Mouse (Mus musculus): ENCODE measurements at regions not wholly inside any gene's neighbourhood (a gene's known extent, or its start where the extent isn't known, plus 50 kb on each side); places are given as distances from the start of the nearest gene placed in this dataset.
"Not testable (repeated sequence)": the region's sequence is repeated elsewhere in the genome, so short reads cannot be mapped to it uniquely, and the experiment has no call there.

GRCm38 (mm10) chr5:25639187-25639586, 66.4 kb downstream of the Xrcc2 start:
- DNase-seq (ENCODE audit: low spot score in 2 of 2), result peak; percentile 77 to 79

GRCm38 (mm10) chr5:25638097-25638496, 67.5 kb downstream of the Xrcc2 start:
- DNase-seq (ENCODE audit: low spot score in 2 of 2), result no peak

- no peak for DNase-seq (ENCODE audit: low spot score in 2 of 2)
Measured at GRCm38 (mm10) chr5:25632861-25633535, 72.6 kb downstream of the Xrcc2 start.

GRCm38 (mm10) chr5:25629731-25630130, 75.9 kb downstream of the Xrcc2 start:
- no peak for DNase-seq (ENCODE audit: low spot score in 2 of 2)

DNA sequence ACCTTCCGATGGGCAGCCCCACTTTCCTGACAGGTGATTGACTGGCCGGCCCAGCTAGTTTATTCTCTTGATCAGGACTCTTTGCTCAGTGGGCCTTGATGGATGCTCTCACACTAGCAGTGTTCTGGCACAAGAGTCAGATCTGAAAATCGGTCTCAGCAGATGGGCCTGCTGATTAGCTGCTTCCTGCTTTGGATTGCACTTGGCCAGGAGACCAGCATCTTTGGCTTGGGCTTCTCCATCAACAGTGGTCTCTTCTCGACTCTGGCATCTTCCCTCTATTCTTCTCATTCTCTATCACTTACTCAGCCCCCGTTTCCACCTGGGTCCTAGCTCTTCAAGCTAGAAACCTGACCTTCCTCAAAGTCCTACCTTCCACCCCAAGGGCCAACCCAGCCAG, 77.1 kb downstream of the Xrcc2 start:
- no peak for DNase-seq (ENCODE audit: low spot score in 2 of 2)

DNA sequence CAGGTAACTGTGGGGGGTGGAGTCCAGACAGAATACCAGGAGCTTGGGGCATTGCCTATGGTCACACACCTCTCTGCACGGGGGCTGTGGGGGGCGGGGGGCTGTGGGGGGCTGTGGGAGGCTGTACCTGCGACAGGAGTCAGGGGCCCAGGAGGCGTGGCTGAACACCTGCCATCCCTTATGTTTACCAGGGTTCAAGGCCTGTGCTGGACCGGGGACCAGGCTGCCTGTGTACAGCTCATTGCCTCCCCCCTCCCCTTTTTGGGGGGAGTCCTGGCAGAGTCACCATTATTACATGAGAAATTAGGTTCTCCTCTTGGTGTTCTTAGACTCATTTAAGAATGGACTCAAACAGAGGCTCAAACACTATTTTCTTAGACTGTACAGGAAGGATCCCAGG, 78.5 kb downstream of the Xrcc2 start:
- no peak for DNase-seq (ENCODE audit: low spot score in 2 of 2)

DNA sequence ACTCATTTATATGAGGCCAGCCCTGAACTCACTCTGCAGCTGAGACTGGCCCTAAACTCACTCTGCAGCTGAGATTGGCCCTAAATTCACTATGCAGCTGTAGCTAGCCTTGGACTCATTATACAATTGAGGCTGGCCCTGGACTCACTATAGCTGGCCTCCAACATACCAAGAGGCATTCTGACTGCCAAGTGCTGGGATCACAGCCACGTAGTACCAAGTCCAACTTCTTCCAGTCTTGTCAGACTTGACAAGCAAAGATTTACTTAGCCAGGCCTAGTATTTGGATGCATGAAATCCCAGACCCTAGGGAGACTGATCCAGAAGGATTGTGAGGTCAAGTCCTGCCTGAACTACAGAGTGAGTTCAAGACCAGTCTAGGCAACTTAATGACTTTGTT, 81.6 kb downstream of the Xrcc2 start:
- peak in 1 of 2 experiments; percentile 49 for DNase-seq (ENCODE audit: low spot score in 2 of 2)

GRCm38 (mm10) chr5:25619872-25620271, 85.8 kb downstream of the Xrcc2 start:
- no peak for DNase-seq (ENCODE audit: low spot score in 2 of 2)

GRCm38 (mm10) chr5:25619337-25619736, 86.3 kb downstream of the Xrcc2 start:
- not testable (repeated sequence) for DNase-seq (ENCODE audit: low spot score in 2 of 2)

DNA sequence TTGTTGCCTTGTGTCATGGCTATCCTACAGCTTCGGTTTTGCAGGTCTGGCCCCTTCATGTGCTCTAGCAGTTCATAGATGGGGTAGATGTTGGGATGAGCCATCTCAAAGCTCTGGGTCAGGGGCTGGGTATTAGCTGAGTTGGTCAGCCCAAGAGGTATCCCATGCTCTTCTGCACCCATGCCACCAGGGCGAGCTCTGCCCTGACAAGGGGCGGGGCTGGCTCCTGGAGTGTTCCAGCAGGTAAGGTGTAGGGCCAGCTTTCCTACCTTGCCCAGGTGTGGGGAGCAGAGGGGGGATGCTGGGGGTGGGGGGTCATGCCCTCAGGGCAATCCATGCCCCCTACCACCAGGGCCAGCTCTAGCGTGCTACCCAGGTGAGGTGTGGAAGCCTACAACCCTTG, 91.0 kb downstream of the Xrcc2 start:
- no peak for DNase-seq (ENCODE audit: low spot score in 2 of 2)

DNA sequence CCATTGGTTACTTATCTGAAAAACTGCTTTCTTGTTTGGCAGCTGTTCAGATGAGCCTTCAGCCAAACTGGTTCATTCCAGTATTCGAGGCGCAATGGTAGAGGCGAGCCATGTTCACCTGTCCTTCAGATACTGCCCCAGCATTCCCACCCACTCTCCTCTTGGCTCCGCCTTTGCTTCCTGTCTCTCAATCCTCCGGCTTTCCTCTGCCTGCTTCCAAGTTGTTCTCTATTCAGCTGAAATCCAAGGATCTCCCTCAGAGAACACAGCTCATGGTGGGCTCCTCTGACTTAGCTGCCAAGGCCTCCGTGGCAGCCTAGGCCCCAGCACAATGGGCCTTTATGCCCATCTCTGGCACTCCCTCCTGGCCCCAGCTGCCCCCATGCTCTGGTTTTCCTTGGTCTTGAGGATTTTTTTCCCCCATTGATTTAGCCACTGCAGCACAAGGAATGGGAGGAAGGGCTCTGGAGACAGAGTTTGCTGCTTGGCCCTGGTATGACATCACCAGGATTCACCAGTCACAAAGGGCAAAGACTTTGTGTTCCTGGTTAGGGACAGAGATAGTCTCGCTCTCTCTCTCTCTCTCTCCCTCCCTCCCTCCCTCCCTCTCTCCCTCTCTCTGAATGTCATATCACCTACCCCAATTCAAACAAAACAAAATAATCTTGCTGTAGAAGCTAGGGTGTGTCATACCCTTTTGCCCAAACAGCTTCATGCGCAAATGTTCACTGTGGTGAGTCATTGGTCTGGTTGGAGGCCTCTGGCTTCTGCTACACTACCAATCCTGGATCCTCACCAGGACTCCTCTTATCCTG, 91.6 kb downstream of the Xrcc2 start:
- DNase-seq (ENCODE audit: low spot score in 2 of 2), result peak; percentile 78 to 88

DNA sequence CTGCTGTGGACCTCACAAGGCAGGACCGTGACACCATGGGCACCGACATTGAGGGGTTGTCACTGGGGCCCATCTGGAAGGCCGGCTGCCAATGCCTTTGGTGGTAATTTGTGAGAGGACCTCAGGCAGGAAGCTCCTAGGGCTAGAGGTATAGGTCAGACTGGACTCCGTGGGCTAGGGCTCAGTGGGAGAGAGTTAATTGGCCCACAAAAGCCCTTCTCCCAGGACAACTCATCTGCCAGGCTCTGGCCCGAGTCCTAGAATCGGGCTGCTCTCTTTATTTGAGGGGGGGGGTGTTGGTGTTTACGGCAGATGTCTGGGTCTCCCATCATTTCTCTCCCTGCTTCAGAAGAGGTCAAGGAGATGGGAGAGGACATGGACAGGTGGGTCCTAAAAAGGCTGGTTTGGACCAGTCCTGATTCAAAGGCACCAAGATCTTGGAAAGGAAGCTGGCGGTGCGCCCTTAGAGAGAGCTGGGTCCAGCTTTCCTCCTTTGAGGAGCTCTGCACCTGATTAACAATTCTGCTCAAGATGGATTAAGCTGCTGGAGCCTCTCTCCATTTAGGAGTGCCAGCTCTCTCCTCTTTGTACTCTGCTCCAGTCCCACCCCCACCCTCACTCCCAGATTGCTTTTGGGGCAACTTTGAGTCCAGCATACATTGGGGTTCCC, 93.5 kb downstream of the Xrcc2 start:
- peak; percentile 74 for DNase-seq (ENCODE audit: low spot score in 2 of 2)

DNA sequence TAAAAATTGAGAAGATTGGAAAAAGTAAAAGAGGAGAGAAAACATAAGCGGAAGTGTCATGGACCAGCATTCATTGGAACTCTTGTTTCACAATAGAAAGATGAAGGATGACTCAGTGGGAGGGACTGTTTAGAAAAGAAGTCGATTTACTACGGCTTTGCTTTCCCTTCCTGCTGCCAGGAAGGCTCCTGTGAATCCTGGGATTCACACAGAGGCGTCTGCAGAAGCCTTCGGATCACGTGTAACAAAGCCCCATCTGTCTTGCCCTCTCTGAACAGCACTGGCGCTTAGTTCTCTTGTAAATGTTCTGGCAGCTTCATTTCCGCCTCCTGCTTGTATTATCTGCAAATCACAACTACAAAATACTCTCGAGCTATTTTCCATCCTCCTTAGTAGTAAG, 94.0 kb downstream of the Cct8l1 start:
- DNase-seq (ENCODE audit: low spot score in 2 of 2), result peak; percentile 71 to 84

GRCm38 (mm10) chr5:25602123-25602522, 86.3 kb downstream of the Cct8l1 start:
- DNase-seq (ENCODE audit: low spot score in 2 of 2), result no peak

DNA sequence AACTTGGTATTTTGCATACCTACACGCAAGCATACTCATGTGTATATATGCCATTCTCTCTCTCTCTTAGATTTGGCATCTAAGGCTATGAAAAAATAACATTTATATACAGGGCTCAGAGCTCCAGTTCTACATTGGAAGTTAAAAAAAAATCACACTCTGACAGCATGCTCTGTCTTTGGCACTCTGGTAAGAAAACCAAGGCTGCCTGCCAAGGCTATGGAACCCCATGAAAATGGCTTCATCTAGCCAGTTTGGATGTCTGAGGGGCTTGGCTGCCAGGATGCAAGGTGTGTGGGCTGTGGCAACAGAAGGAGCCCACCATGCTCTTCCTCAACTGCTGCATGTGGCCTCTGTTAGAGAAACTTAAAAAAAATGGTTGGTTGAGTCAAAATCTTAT, 83.5 kb downstream of the Cct8l1 start:
- DNase-seq (ENCODE audit: low spot score in 2 of 2), result no peak

DNA sequence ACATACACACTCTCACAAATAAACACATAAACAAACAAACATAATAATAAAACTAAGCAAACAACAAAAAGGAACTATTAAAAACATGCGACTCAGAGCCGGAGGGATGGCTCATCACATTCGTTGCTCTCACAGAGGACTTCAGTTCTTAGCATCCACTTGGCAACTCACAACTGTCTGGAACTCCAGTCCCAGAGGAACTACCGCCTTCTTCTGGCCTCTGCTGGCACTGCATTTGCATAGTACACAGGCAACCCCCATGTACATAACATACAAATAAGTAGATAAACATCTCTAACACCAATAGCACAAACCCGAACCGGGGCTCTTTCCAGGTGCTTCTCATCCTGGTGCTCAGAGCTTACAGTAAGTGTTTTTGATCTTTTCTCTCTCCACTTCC, 81.9 kb downstream of the Cct8l1 start:
- DNase-seq (ENCODE audit: low spot score in 2 of 2), result no peak

DNA sequence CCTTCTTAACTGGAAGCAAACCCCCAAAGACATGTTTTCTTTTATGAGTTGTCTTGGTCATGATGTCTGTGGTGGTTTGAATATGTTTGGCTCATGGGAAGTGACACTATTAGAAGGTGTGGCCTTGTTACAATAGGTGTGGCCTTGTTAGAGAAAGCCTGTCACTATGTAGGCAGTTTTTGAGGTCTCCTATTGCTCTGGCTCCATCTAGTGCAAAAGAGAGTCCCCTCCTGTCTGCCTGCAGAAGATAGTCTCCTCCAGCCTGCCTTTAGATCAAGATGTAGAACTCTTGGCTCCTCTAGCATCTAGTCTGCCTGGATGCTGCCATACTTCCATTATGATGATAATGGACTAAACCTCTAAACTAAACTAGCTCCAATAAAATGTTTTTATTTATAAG, 75.8 kb downstream of the Cct8l1 start:
- DNase-seq (ENCODE audit: low spot score in 2 of 2), result no peak

Measured in right cerebral cortex, postnatal 10 days (tissue).